Mouse (Mus musculus) forebrain, embryonic 16.5 days (tissue): ENCODE results near the gene Dennd1b. TPM values are rescaled to one million over a fixed set of nuclear protein-coding genes. Genes with fewer than 3 reads are reported as not detected.

Source experiments
- ATAC-seq: fragments of 200-750 bp; cut with Nextera tagmentation; 2 replicates; pipeline ENCODE4 v1.8.0; 2017; ENCODE audit warnings: mild to moderate bottlenecking, moderate library complexity
- H3K27ac ChIP-seq: fragments of 300-500 bp; sonication (generic); 2 replicates; pipeline ENCODE4 v1.5.1; 2014; ENCODE audit warnings: low read length, control low read depth
- H3K27me3 ChIP-seq: fragments of 300-500 bp; sonication (generic); replicated peaks from 2 replicates; pipeline ENCODE4 v1.6.1; 2014; ENCODE audit warnings: low read length; ENCODE audit not compliant: control insufficient read depth, insufficient read depth
- H3K36me3 ChIP-seq: fragments of 300-500 bp; sonication (generic); 2 replicates; pipeline ENCODE4 v1.6.1; 2014; ENCODE audit not compliant: control insufficient read depth, insufficient read depth
- H3K4me1 ChIP-seq: fragments of 300-500 bp; sonication (generic); replicated peaks from 2 replicates; pipeline ENCODE4 v1.6.1; 2014; ENCODE audit warnings: low read length; ENCODE audit not compliant: control insufficient read depth, insufficient read depth
- H3K4me2 ChIP-seq: fragments of 300-500 bp; sonication (generic); 2 replicates; pipeline ENCODE4 v1.6.1; 2014; ENCODE audit warnings: mild to moderate bottlenecking, low read length, control low read depth
- H3K4me3 ChIP-seq: fragments of 300-500 bp; sonication (generic); replicated peaks from 2 replicates; pipeline ENCODE4 v1.5.1; 2014; ENCODE audit warnings: mild to moderate bottlenecking, low read length, control low read depth
- H3K9ac ChIP-seq: fragments of 300-500 bp; sonication (generic); replicated peaks from 2 replicates; pipeline ENCODE4 v1.6.1; 2014; ENCODE audit warnings: low read depth, low read length, control low read depth
- H3K9me3 ChIP-seq: fragments of 300-500 bp; sonication (generic); 2 replicates; pipeline ENCODE4 v1.6.1; 2016; ENCODE audit warnings: low read length; ENCODE audit not compliant: control insufficient read depth
- WGBS: fragments of 180-500 bp; shearing (Covaris S2); extraction: QIAGEN DNeasy Blood & Tissue Kit; methylation state at CpG from one replicate; pipeline ENCODE4 v1.1.7; 2014; 5-methylcytosine and 5-hydroxymethylcytosine counted together
- polyA plus RNA-seq: library from polyadenylated mRNA; unstranded; fragments of >200 nt; fragmentation: Nextera tagmentation; extraction: Ambion mirVana; gene quantifications from 2 replicates; pipeline ENCODE4 v1.2.1, GENCODE M21; 2015

Gene Dennd1b
- polyA plus RNA-seq, 1 experiment from 2014 or later: 9.3 TPM

GRCm38 (mm10) chr1:138930856-138931255 lies 32.4 kb upstream of the Dennd1b start:
- 76% methylated on average over 3 of the region's 3 CpGs for WGBS
- no peaks in the 10 kb centered on the region for H3K36me3 ChIP-seq
- no peaks in the 10 kb centered on the region for H3K9me3 ChIP-seq
- H3K27ac ChIP-seq: no peak overlapping the region
- no peaks in the 10 kb centered on the region for H3K27me3 ChIP-seq
- no peak overlapping the region for H3K4me3 ChIP-seq
- no peak overlapping the region for H3K4me2 ChIP-seq
- H3K4me1 ChIP-seq: 0 out of 2 replicates have a peak, but pooled peaks cover 3% of the 10 kb centered on the region
- H3K9ac ChIP-seq: no peak overlapping the region
- no peak for ATAC-seq

DNA sequence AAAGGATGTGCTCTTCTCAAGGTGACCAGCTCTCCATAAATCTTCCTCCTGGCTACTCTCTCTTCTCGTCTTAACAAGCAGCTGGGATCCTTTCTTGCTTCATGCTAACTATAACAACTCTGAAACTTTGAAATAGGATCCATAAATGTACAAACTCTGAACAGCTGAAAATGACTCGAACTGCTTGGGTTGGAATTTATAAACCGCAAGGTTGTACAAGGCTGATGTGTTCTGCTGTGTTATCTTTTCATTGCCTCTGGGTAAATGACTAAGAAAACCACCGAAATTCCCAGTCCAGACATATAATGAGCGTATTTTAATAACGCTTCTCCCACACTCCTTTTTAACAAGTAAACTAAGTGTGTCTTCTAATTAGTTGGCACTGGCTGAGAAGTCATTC lies 27.1 kb upstream of the Dennd1b start:
- no peak overlapping the region for H3K4me2 ChIP-seq
- WGBS: 79% methylated on average over 6 of the region's 6 CpGs
- H3K36me3 ChIP-seq: no peaks in the 10 kb centered on the region
- no peak overlapping the region for H3K27ac ChIP-seq
- H3K9me3 ChIP-seq: no peaks in the 10 kb centered on the region
- no peak overlapping the region for H3K4me3 ChIP-seq
- H3K4me1 ChIP-seq: no peaks in the 10 kb centered on the region
- ATAC-seq: no peak
- H3K27me3 ChIP-seq: no peaks in the 10 kb centered on the region
- no peak overlapping the region for H3K9ac ChIP-seq

GRCm38 (mm10) chr1:138937686-138938370 lies 25.4 kb upstream of the Dennd1b start:
- Histone ChIP-seq H3K9ac (no peak overlapping the region), H3K4me1 (no peaks in the 10 kb centered on the region), H3K36me3 (no peaks in the 10 kb centered on the region), H3K27ac (no peak overlapping the region), H3K27me3 (no peaks in the 10 kb centered on the region), H3K9me3 (no peaks in the 10 kb centered on the region), H3K4me3 (no peak overlapping the region), H3K4me2 (no peak overlapping the region)
- WGBS: 84% methylated on average over 6 of the region's 6 CpGs
- no peak for ATAC-seq

GRCm38 (mm10) chr1:138939579-138940139 lies 23.6 kb upstream of the Dennd1b start:
- Histone ChIP-seq H3K9ac (no peak overlapping the region), H3K4me3 (no peak overlapping the region), H3K9me3 (no peaks in the 10 kb centered on the region), H3K4me1 (no peaks in the 10 kb centered on the region), H3K27ac (no peak overlapping the region), H3K27me3 (no peaks in the 10 kb centered on the region), H3K36me3 (no peaks in the 10 kb centered on the region), H3K4me2 (no peak overlapping the region)
- 65% methylated on average over 6 of the region's 6 CpGs for WGBS
- no peak for ATAC-seq

DNA sequence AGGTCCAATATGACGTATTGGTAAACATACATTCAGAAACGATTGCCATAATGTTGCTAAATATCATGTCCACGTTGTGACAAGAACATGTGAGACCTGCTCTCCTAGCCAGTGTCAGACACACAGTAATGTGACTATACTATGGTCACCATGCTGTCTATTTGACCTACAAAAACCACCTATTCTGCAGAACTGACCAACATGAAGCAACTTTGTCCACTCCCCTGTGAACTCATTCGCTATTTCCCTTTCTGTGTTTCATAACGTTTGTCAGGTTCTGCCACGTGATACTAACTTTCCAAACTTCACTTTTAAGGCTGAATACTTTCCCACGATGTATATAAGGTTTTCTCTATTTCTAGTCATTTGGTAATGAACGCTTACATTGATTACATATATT lies 22.8 kb upstream of the Dennd1b start:
- Histone ChIP-seq H3K4me1 (no peaks in the 10 kb centered on the region), H3K4me3 (no peak overlapping the region), H3K36me3 (no peaks in the 10 kb centered on the region), H3K9me3 (no peaks in the 10 kb centered on the region), H3K4me2 (no peak overlapping the region), H3K27ac (no peak overlapping the region), H3K27me3 (no peaks in the 10 kb centered on the region), H3K9ac (no peak overlapping the region)
- 90% methylated on average over 8 of the region's 8 CpGs for WGBS
- no peak for ATAC-seq

- ATAC-seq: no peak
- H3K27me3 ChIP-seq: no peaks in the 10 kb centered on the region
- no peaks in the 10 kb centered on the region for H3K9me3 ChIP-seq
- H3K4me3 ChIP-seq: no peak overlapping the region
- no peak overlapping the region for H3K27ac ChIP-seq
- no peaks in the 10 kb centered on the region for H3K36me3 ChIP-seq
- H3K4me2 ChIP-seq: no peak overlapping the region
- no peak overlapping the region for H3K9ac ChIP-seq
- no peaks in the 10 kb centered on the region for H3K4me1 ChIP-seq
Measured at GRCm38 (mm10) chr1:138952173-138952572, 11.1 kb upstream of the Dennd1b start.

DNA sequence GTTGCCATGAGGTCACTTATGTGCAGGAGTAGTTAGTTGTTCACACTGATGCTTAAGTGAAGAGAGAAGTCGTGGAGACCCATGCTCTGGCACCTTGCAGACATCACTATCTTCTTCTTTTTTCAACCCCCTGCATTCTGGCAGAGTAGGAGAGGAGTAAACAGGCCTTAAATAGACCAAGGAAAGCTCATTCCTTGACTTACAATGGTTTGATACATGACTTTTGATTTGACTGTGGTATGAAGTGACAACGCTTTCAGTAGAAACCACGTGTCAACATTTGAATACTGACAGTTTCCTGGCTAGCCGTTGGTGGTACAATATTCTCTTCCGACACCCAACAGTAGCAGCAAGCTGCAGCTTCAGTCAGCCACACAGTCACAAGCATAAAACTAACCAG lies 8.3 kb upstream of the Dennd1b start:
- ATAC-seq: no peak

GRCm38 (mm10) chr1:138955455-138955854 lies 7.8 kb upstream of the Dennd1b start:
- no peaks in the 10 kb centered on the region for H3K9me3 ChIP-seq
- H3K4me3 ChIP-seq: no peak overlapping the region
- no peak overlapping the region for H3K27ac ChIP-seq
- no peak overlapping the region for H3K4me2 ChIP-seq
- no peaks in the 10 kb centered on the region for H3K36me3 ChIP-seq
- 94% methylated on average over 4 of the region's 4 CpGs for WGBS
- ATAC-seq: no peak
- H3K9ac ChIP-seq: no peak overlapping the region
- no peaks in the 10 kb centered on the region for H3K4me1 ChIP-seq
- H3K27me3 ChIP-seq: no peaks in the 10 kb centered on the region

More for the DNA sequence above, 8.3 kb upstream of the Dennd1b start:
- H3K9me3 ChIP-seq: no peaks in the 10 kb centered on the region
- no peaks in the 10 kb centered on the region for H3K27me3 ChIP-seq
- H3K27ac ChIP-seq: no peak overlapping the region
- no peak overlapping the region for H3K4me3 ChIP-seq
- H3K36me3 ChIP-seq: no peaks in the 10 kb centered on the region
- 85% methylated on average over 5 of the region's 5 CpGs for WGBS
- H3K4me2 ChIP-seq: no peak overlapping the region
- no peaks in the 10 kb centered on the region for H3K4me1 ChIP-seq
- no peak overlapping the region for H3K9ac ChIP-seq

GRCm38 (mm10) chr1:138956511-138956910 lies 6.7 kb upstream of the Dennd1b start:
- Histone ChIP-seq H3K4me2 (no peak overlapping the region), H3K4me3 (no peak overlapping the region), H3K27ac (no peak overlapping the region), H3K27me3 (no peaks in the 10 kb centered on the region), H3K36me3 (no peaks in the 10 kb centered on the region), H3K9me3 (no peaks in the 10 kb centered on the region), H3K9ac (no peak overlapping the region), H3K4me1 (no peaks in the 10 kb centered on the region)
- ATAC-seq: no peak

DNA sequence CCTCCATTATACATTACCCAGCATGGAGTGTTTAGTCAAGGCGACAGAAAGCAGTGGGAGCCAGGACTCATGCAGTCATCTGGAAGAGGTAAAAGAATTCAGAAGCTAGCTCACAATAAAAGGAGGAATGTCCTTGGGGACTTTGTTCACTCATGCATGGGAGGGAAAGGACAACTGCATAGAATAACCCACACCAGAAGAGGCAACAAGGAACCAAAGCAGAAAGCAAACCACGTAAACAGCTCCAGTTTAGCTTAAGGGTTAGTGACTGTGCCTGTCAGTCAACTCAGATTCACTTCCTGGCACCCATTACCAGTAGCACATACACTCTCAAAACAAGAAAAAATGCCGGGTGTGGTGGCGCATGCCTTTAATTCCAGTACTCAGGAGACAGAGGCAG lies 6.1 kb upstream of the Dennd1b start:
- Histone ChIP-seq H3K27ac (no peak overlapping the region), H3K27me3 (no peaks in the 10 kb centered on the region), H3K4me2 (no peak overlapping the region), H3K4me1 (no peaks in the 10 kb centered on the region), H3K9me3 (no peaks in the 10 kb centered on the region), H3K9ac (no peak overlapping the region), H3K36me3 (no peaks in the 10 kb centered on the region), H3K4me3 (no peak overlapping the region)
- ATAC-seq: no peak
- WGBS: 37% methylated on average over 4 of the region's 4 CpGs
